Mouse (Mus musculus) spleen, postnatal 14 days (tissue): ENCODE results near the gene Asic1.
A peak's percentile ranks its signal among the peaks of the same experiment; 100 is the strongest.

Source experiments
- DNase-seq, 2 experiments: peaks; one replicate each; pipeline ENCODE4 v3.0.0; 2021 to 2022; ENCODE audit warnings: low spot score in 2 of 2

Asic1 gene

GRCm38 (mm10) chr15:99701999-99702900 is 32.1 kb downstream of the Asic1 start, which contains the start of gene Smarcd1:
Smarcd1 (plus strand) TSS chr15:99702129.
- DNase-seq = peak; percentile 93 to 95

- no peak for DNase-seq
These were observed 32.9 kb downstream of the Asic1 start for GRCm38 (mm10) chr15:99703104-99703503.

- DNase-seq = no peak
These were observed 33.5 kb downstream of the Asic1 start for GRCm38 (mm10) chr15:99703676-99704040.

GRCm38 (mm10) chr15:99704041-99704681 is 34.0 kb downstream of the Asic1 start:
- no peak for DNase-seq

- no peak for DNase-seq
These were observed 34.7 kb downstream of the Asic1 start for GRCm38 (mm10) chr15:99704881-99705280.

GRCm38 (mm10) chr15:99705440-99706048 is 35.4 kb downstream of the Asic1 start, which contains the start of gene Gm17349:
Gm17349 (minus strand) TSS chr15:99705490.
- peak in 1 of 2 experiments; percentile 56 for DNase-seq

GRCm38 (mm10) chr15:99708176-99708575 is 38.0 kb downstream of the Asic1 start:
- DNase-seq = no peak

GRCm38 (mm10) chr15:99710221-99711190 is 40.3 kb downstream of the Asic1 start:
- no peak for DNase-seq

- no peak for DNase-seq
These were observed 41.3 kb downstream of the Asic1 start for GRCm38 (mm10) chr15:99711491-99711890.

GRCm38 (mm10) chr15:99712666-99713559 is 42.7 kb downstream of the Asic1 start:
- DNase-seq = no peak

GRCm38 (mm10) chr15:99713569-99713968 is 43.4 kb downstream of the Asic1 start:
- DNase-seq = no peak

- DNase-seq = no peak
These were observed 44.0 kb downstream of the Asic1 start for GRCm38 (mm10) chr15:99714206-99714605.

GRCm38 (mm10) chr15:99714858-99715257 is 44.7 kb downstream of the Asic1 start:
- peak; percentile 44 to 66 for DNase-seq

- DNase-seq = peak; percentile 31 to 43
These were observed 45.2 kb downstream of the Asic1 start for GRCm38 (mm10) chr15:99715361-99715865.

GRCm38 (mm10) chr15:99715982-99716746 is 46.0 kb downstream of the Asic1 start:
- DNase-seq = no peak

GRCm38 (mm10) chr15:99716814-99717213 is 46.6 kb downstream of the Asic1 start:
- DNase-seq = no peak

- no peak for DNase-seq
These were observed 47.5 kb downstream of the Asic1 start, which contains the start of gene Gpd1 for GRCm38 (mm10) chr15:99717386-99718334. Gpd1 (plus strand) TSS chr15:99717515.

GRCm38 (mm10) chr15:99718461-99719021 is 48.4 kb downstream of the Asic1 start:
- DNase-seq = no peak
